Mouse (Mus musculus): Measurements from ENCODE around the gene Ak9. TPM values are rescaled to one million over a fixed set of nuclear protein-coding genes. Genes with fewer than 3 reads are reported as not detected.
A peak's percentile ranks its signal among the peaks of the same experiment; 100 is the strongest.

Ak9 gene
- total RNA-seq (2022), result under 1 TPM in 2 of 4 experiments, not detected in 2; 0.03 TPM

DNA sequence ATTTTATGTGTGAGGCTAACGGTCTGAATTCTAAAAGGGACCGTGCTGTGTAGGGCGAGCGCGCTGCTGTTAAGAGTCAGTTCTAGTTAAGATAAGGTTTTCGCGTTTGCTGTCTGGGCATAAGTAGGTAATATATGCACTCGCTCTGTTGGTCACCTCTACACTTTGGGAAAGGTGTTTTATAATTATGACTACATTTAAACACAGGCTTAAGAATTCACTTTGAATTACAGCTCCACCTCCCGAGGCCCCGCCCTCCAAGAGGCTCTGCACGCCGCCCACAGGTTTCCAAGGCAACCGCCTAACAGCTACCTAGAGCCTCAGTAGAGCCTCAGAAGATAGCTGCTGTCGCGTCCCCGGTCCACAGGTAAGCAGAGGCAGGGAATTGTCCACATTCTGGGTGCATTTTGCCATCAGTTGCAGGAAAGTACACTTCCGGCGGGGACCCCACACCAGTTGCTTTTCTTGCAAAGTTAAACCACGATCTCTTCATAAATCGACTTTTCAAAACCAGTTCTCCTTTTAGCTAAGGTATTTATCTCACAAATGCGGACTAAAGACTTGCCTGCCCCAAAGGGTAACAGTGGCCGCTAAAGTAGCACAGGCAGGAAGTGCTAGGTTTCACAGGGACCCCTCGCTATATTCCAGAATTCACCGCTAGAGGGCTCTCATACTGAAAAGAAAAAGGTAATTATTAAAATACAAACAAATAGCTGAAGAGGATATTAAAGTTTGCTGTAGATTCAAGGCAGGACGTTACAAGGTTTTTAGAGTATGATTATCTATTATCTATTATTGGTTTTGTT is at the start of gene Ak9:
TSS of gene Ak9 (plus strand) at position 342 of the 806 bp plus-strand sequence.
- DNase-seq (ENCODE audit: low spot score), result peak; percentile 87

DNA sequence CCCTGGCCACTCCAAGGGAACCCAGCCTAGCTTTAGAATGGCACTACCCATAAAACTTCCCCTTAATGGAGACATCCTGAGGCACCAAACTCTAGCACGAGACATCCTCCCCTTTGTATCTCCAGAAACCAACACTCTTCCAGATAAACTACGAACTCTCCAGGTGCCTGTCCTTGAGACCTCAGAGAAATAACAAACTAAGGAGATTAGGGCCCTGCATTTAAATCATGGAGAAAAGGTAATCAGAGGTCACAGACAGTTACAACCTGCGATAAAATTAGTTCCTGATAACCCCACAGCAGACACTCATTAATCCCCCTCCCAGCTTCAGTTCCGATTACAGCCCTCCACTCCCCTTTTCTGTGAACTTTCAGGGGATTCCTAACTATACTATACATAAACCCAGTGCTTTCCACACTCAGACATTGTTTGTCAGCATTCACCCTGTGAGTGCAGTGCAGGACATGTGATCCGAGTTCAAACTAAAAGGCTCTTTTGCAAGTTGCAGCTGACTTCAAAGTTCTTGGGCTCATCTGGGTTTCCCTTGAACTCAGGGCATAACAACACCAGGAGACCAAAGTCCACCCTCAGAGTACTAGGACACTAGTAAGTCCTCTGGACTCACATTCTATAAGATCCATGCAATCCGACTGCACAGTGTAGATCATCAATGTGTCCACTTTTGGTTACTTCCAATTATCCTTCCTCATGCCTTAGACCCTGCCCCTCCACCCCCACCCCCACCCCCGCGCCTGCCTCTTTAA is 43.4 kb upstream of the Ak9 start:
- no peak for DNase-seq (ENCODE audit: low spot score)

DNA sequence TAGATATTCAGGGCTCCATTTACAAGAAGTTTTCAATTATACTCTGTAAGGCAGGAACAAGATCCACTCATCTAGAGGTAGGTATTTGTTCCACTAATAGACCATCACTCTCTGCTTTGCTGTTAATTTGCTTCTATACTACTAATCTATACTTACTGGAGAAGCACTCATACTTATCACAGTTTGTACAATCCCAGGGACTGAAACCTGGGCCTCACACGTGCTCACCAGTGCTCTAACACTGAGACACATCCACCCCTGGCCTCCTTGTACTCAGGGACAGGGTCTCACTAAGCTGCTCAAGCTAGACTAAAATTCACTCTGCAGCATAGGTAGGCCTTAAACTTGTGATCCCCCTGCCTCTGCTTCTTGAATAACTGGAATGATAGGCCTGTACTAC is 42.6 kb upstream of the Ak9 start:
- DNase-seq (ENCODE audit: low spot score), result no peak

DNA sequence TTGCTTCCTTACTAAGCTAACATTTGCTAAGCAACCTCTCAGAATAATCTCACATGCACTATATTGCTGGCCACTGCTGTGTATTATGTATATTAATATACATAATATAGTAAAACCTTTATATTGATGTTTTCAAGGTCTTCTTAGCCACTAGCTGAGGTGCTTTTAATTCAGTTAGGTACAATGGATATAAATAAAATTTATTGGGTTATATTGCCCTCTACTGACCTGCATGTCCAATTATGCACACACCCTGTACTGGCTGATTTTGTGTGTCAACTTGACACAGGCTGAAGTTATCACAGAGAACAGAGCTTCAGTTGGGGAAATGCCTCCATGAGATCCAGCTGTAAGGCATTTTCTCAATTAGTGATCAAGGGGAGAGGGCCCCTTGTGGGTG is 41.9 kb upstream of the Ak9 start:
- DNase-seq (ENCODE audit: low spot score), result no peak

DNA sequence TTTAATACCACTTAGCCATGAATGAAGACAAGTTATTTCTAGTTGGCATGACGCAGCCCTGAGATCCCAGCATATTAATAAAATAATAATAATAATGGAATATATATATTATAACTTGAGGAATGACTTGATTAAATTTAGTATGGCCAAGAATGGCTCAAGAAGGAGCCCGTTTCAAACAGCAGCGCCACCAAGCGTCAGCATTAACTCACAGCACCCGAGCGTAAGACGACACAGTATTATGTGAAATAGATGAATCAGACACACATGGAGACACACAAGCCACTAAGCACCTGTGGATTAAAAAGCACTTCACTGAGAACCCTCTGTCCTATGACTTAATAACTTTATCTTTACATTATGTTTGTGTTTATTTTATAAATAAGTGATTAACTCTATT is 31.9 kb upstream of the Ak9 start:
- no peak for DNase-seq (ENCODE audit: low spot score)

DNA sequence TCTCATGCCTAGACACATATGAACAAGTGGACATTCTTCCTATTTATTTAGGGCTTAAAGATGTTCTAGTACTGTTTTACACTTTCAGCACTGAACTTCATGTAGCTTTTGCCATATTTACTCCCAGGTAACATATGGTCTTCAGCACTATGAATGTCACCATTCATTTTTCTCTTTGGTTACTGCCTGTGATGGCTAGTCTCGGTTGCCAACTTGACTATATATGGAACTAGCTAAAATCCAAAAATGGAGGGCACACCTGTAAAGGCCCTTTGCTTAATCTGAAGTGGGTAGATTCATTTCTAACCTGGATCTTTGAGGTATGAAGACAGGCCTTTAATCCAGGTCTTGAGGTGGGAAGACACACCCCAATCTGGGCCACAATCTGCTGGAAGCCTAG is 28.9 kb upstream of the Ak9 start:
- no peak for DNase-seq (ENCODE audit: low spot score)

DNA sequence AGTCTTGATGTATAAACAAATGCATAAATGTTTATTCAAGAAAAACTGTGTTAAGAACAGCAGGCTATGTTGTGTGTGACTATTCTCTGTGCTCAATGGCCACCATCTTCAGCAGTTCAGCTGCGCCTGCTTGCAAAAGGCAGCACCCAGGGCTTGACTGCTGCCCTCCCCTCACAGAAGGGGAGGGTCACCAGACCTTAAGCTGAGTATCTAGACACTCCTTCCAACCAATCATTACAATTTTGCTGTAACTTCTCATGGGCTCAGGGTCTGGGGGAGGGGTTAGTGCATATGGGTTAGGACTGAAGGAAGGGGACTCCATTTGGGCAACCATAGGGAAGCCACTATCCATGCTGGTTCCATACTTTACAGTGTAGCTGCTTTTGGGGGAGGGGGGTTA is 25.0 kb upstream of the Ak9 start:
- no peak for DNase-seq (ENCODE audit: low spot score)

DNA sequence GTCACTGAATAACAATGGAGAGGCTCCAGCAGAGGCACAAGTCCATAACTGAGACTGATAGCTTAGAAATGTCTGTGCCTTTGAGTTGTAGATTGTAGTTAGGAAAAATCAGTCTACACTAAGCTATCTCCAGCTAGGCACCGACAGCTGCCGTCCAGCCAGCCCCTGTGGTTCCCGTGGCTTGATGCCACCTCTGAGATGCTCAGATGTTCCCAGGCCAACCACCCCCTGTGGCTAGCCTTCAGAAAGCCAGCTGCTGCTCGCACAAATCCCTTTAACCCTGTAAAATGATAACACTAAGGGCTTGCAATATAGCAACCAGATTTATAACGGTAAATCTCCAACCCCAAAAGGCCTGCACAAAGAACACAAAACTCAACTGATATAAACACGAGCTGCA is 23.6 kb upstream of the Ak9 start:
- DNase-seq (ENCODE audit: low spot score), result no peak

DNA sequence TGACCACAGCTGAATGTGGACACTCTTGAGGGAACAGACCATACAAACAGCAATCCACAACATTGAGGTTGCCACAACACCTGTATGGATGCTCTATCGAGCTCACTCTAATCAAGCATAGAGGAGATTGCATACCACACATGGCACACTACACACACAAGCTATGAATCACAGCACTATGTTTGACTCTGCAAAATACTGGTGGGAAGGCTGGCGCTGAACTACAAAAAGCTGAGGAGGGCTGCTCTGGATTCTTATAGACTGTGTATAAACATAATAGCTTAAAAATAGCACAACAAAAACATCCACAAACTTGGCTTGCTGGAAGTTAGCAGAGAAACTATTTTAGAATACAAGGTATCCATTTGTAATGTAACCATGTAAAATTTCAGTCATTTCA is 23.0 kb upstream of the Ak9 start:
- no peak for DNase-seq (ENCODE audit: low spot score)

DNA sequence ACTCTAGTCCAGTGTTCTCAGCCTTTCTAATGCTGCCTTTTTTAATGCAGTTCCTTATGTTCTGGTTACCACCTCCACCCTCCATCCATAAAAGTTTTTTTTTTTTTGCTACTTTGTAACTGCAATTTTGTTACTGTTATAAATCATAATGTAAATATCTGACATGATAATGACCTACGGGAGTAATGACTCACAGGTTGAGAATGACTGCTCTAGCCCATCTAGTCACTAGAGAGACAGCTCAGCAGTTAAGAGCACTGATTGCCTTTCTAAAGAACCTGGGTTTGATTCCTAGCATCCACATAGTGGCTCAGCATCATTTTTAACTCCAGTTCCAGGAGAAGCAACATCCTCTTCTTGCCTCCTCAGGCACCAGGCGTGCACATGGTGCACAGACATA is 21.7 kb upstream of the Ak9 start:
- no peak for DNase-seq (ENCODE audit: low spot score)

DNA sequence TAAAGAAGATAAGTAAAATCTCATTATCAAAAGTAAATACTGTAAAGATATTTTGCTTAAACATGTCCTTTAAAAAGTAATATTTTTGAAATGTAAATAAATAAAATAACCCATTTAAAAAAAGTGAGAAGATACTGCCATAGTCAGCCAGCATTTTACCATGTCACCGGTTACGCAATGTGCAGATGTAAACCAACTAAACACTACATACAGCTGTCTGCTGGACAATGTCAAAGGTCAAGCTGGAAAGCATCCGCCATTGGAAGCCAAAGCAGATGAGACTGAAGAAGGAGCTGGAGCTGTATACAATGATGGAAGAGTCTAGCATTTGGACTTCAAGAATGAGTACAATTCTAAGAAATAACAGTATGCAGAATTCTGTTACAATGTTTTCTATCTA is 16.2 kb upstream of the Ak9 start:
- no peak for DNase-seq (ENCODE audit: low spot score)

DNA sequence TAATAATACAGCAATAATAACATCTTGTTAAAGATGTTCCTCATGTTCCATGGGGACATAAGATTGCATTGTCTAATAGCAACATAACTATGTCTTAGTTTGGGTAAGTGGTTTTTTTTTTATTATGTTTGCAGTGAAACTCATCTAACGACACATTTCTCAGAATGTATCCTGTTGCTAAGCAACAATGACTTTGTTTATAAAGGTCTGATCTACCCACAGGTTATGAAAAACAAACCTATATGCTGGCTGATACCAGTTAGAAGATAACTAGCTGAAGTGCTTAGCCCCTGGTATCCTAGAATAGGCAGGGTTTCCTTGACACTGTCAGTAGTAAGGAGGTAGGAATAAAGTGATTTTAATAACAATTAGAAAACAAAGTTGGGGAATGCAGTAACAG is 15.7 kb upstream of the Ak9 start:
- no peak for DNase-seq (ENCODE audit: low spot score)

DNA sequence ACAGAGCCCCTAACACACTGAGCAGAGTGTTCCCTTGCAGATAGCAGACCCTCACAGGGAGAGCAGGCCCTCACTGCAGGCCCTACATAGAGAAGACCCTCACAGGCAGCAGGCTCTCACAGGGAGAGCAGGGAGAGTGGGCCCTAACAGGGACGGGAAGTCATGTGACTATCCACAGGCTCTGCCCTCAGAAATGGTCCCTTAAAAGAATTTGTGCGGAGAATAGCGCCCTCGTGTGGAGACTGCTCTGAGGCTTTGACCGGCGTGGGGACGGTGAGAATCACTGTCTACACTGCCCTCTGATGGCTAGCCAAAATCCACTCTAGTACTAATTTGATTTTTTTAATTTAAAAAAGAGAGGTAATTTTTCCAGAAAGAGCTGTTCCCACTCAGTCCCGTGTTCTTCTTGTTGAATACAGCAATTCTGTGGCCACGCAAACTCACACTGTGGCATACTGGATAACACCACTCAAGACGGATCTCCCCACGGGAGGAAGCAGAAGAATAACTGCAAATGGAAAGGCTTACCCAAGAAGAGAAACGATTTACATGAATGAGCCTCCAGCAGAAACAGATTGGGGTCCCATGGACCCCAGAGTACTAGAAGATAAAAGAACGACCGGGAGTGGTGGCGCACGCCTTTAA is 14.9 kb upstream of the Ak9 start:
- DNase-seq (ENCODE audit: low spot score), result peak; percentile 69

DNA sequence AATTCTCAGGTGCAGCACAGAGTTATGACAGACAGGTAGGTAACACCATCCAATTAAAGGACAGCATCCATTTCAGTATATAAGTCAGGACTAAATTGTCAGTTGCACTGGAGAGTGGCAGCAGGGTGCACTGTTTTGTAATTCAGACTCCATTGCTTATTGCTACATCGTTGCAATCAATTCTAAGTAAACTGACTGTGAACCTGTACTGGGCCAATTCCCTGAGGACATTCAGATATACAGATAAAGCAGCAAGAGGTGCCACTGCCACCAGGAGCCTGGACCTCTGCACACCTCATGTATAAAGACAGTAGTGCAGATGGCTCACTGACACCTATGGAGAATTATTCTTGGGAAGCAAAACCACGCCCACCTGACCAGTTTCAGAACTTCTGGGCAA is 12.8 kb upstream of the Ak9 start:
- no peak for DNase-seq (ENCODE audit: low spot score)

DNA sequence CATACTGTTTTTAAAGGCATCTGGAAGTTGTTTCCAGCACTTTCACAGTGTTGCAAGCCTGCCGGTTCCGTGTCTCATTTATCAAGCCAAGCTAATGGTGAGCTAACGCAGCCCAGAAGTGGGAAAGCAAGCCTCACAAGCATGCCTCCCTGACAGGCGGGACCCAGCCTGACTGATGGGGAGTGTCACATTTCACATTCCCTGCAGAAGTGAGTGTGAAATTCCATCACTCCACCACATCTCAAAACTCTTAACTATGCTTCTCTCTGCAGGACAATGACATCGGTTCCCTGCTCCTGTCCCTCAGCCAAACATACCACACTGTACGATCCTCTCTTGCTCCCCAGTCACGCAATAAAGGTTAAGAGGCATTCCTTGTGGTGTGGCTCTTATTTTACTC is 10.8 kb upstream of the Ak9 start:
- peak; percentile 13 for DNase-seq (ENCODE audit: low spot score)

DNA sequence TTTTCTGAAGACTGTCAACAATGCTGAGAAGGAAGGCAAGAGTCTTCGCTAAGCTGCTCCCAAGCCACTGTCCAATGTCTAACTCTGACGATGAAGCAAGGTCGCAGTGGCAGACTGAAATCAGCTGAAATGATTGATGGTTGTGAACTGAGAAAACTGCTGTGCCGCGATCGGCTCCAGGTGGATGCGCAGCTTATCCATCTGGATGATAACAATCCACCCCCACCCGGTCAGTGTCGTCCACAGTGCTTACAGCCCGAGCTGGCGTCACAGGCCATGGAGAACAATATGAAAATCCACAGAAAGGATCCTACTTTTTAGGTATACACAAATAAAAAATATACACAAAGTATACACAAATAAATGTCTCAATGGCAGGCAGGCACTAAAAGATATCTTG is 9.0 kb upstream of the Ak9 start:
- DNase-seq (ENCODE audit: low spot score), result no peak

DNA sequence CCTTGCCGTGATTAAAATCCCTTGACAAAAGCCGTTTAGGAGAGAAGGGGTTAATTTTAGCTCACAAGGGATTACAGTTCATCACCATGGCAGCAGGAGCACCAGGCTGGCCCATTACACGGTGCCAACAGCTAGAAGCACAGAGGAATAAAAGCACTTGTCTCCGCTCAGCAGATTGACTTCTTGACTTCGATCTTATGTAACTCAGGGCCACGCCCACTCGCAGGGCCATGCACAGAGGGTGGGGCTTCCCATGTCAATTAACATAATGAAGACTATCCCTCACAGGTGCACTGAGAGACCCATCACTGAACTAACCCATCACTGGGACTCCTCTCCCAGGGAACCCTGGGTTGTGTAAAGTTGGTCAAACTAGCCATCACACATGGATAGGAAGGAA is 8.6 kb upstream of the Ak9 start:
- DNase-seq (ENCODE audit: low spot score), result no peak

DNA sequence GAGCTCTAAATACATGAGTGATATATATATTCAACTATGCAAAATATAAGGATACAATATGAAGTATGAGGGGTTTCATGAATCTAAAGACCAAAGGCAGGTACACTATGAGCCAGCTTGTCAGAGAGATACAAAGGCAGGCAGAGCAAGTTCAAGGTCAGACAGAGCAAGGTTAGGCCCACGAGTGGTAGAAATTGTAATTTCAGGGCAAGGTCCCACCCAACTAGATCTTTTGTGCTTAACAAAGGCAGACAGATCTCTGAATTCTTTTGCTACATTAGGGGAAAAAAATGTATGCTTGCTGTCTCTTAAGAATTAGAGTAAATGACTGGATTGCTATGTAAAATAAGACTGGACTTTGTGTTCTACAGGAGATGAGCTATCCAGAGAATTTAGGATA is 3.6 kb upstream of the Ak9 start:
- DNase-seq (ENCODE audit: low spot score), result no peak

DNA sequence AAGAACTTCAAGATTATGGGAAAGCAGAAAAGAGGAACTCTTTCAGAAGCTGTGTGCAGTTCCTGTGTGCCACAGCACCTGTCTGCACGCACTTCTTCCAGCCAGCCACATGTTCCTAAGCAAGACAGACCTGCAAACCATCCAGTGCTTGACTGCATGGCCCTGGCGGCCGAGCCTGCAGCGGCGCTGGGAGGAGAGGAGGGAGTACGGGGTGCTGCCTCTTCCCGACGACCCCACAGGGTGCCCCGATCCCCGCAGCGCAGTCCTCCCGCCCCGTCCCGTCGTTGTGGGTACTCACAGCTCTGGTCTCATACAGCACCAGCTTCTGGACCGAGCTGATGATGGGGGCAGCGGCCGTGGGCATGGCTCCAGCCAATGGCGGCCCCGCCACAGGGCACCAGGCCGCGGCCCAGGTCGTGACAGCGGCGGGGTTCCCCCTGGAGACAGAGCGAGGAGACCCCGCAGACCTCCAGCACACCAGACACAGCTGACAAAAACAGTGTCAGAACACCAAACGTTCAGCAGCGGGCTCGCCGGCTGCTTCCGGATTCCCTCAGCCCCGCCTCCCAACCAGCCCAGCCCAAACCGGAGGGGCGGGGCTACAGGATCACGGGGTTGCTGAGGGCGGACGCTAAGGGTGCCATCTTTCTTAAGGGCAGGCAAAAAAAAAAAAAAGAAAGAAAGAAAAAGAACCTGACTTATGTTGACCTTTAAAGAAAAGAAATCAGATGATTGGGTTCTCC is 920 bp upstream of the Ak9 start, which contains the start of gene Fig4:
TSS of gene Fig4 (minus strand) at position 572 of the 743 bp plus-strand sequence.
- peak; percentile 83 for DNase-seq (ENCODE audit: low spot score)

DNA sequence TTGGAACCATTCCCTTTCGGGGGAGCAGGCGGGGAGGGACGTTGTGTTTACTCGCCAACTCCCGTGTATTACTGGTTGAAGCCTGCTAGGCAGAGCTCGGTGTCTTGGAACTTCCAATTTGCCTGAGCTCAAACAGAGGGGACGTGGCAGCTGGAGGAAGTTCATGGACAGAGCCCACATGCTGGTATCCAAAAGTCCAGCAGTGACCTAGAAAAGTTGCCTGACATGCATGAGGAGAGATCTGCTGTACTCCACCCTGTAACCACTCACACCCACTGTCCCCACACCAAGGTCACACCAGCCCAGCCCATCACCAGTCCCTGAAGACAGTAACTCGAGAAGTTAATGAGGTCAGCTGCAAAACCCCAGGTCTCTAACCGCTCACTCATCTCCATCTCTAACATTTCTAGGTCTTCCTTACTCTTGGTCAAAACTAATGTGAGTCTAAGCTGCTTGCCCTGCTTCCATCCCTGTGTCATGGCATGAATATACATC is 1.2 kb downstream of the Ak9 start:
- DNase-seq (ENCODE audit: low spot score), result no peak

DNA sequence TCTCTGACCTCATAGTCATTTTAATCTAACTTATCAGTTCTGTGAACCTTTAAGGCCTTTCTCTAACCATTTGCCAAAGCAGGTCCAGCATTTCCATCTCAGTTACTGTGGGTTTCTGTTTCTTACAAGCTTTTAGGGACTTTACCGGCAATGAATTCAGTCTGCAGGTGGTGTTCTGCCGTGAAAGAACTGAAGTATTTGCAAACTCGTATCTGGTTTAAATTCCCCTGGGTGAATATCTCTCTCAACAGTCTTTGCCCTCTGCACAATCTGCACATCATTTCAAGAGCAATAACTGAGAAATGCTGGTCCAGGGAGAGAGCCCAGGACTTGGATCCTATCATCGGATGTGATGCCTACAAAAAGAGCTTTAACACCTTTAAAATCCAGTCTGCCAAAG is 4.4 kb downstream of the Ak9 start:
- no peak for DNase-seq (ENCODE audit: low spot score)

DNA sequence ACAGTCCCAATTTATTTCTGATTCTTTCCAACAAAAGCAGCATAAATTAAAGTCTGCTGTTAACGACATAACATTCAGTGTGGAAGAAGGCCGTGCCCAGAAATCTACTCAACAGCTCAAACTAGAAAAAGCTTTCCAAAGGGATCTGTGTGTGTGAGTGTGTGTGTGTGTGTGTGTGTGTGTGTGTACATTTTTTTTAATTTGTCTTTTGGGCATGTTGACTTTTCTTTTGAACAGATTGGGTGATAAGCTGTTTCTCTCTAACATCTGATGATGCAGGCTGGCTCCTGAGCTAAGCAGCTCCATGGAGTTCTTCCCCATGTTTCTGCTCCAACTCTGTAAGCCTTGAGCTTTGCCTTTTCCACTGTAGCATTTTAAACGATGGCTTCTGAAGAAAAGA is 12.1 kb downstream of the Ak9 start:
- no peak for DNase-seq (ENCODE audit: low spot score)
